Mouse (Mus musculus) thymus, postnatal 14 days (tissue): ENCODE data around the gene Lgals2.
"Not testable (repeated sequence)": the region's sequence is repeated elsewhere in the genome, so short reads cannot be mapped to it uniquely, and the experiment has no call there.

ENCODE experiments used
- DNase-seq: peaks from one replicate; pipeline ENCODE4 v3.0.0; 2021

Lgals2 gene

GRCm38 (mm10) chr15:78873803-78874435 lies 18.6 kb upstream of the Lgals2 start:
- no peak for DNase-seq

GRCm38 (mm10) chr15:78872021-78872608 lies 16.8 kb upstream of the Lgals2 start:
- no peak for DNase-seq

GRCm38 (mm10) chr15:78869775-78870174 lies 14.4 kb upstream of the Lgals2 start:
- peak; percentile 46 for DNase-seq

- no peak for DNase-seq
Measured at GRCm38 (mm10) chr15:78868826-78869233, 13.5 kb upstream of the Lgals2 start.

GRCm38 (mm10) chr15:78868398-78868797 lies 13.1 kb upstream of the Lgals2 start:
- DNase-seq = no peak

GRCm38 (mm10) chr15:78863852-78864253 lies 8.5 kb upstream of the Lgals2 start:
- DNase-seq = peak; percentile 57

GRCm38 (mm10) chr15:78863154-78863553 lies 7.8 kb upstream of the Lgals2 start:
- DNase-seq = no peak

- DNase-seq = no peak
Measured at GRCm38 (mm10) chr15:78862280-78862679, 7.0 kb upstream of the Lgals2 start.

GRCm38 (mm10) chr15:78859714-78860113 lies 4.4 kb upstream of the Lgals2 start:
- DNase-seq = peak; percentile 62

- DNase-seq = no peak
Measured at GRCm38 (mm10) chr15:78859311-78859710, 4.0 kb upstream of the Lgals2 start.

GRCm38 (mm10) chr15:78857009-78857408 lies 1.7 kb upstream of the Lgals2 start:
- DNase-seq = no peak

GRCm38 (mm10) chr15:78851505-78852153 lies 3.7 kb downstream of the Lgals2 start:
- peak; percentile 91 for DNase-seq

- DNase-seq = no peak
Measured at GRCm38 (mm10) chr15:78850944-78851343, 4.4 kb downstream of the Lgals2 start.

- no peak for DNase-seq
Measured at GRCm38 (mm10) chr15:78850059-78850824, 5.1 kb downstream of the Lgals2 start.

GRCm38 (mm10) chr15:78849485-78849884 lies 5.8 kb downstream of the Lgals2 start:
- no peak for DNase-seq

GRCm38 (mm10) chr15:78848467-78848866 lies 6.9 kb downstream of the Lgals2 start:
- peak; percentile 87 for DNase-seq

- DNase-seq = not testable (repeated sequence)
Measured at GRCm38 (mm10) chr15:78846805-78847204, 8.5 kb downstream of the Lgals2 start.

GRCm38 (mm10) chr15:78846352-78846751 lies 9.0 kb downstream of the Lgals2 start:
- no peak for DNase-seq

GRCm38 (mm10) chr15:78845867-78846266 lies 9.5 kb downstream of the Lgals2 start:
- DNase-seq = no peak

GRCm38 (mm10) chr15:78845321-78845720 lies 10.0 kb downstream of the Lgals2 start:
- DNase-seq = no peak

GRCm38 (mm10) chr15:78844791-78845190 lies 10.5 kb downstream of the Lgals2 start:
- no peak for DNase-seq

GRCm38 (mm10) chr15:78843581-78844469 lies 11.5 kb downstream of the Lgals2 start:
- peak; percentile 83 for DNase-seq
